Mouse (Mus musculus) liver, embryonic 16.5 days (tissue): Measurements from ENCODE around the gene D930007J09Rik. TPM values are rescaled to one million over a fixed set of nuclear protein-coding genes. Genes with fewer than 3 reads are reported as not detected.

Experiments used
- ATAC-seq: fragments of 200-750 bp; cut with Nextera tagmentation; 2 replicates; pipeline ENCODE4 v1.8.0; 2017; ENCODE audit warnings: low read depth, mild to moderate bottlenecking, moderate number of reproducible peaks, moderate library complexity
- H3K27ac ChIP-seq: fragments of 300-500 bp; sonication (generic); 2 replicates; pipeline ENCODE4 v1.5.1; 2014; ENCODE audit warnings: mild to moderate bottlenecking, low read length
- H3K27me3 ChIP-seq: fragments of 300-500 bp; sonication (generic); 2 replicates; pipeline ENCODE4 v1.6.1; 2014; ENCODE audit warnings: low read depth, low read length, mixed read lengths; ENCODE audit not compliant: control insufficient read depth, insufficient read depth
- H3K36me3 ChIP-seq: fragments of 300-500 bp; sonication (generic); 2 replicates; pipeline ENCODE4 v1.6.1; 2014; ENCODE audit warnings: mild to moderate bottlenecking; ENCODE audit not compliant: control insufficient read depth, insufficient read depth
- H3K4me1 ChIP-seq: fragments of 300-500 bp; sonication (generic); 2 replicates; pipeline ENCODE4 v1.6.1; 2014; ENCODE audit warnings: low read depth, low read length, mixed read lengths; ENCODE audit not compliant: control insufficient read depth
- H3K4me2 ChIP-seq: fragments of 300-500 bp; sonication (generic); 2 replicates; pipeline ENCODE4 v1.6.1; 2014; ENCODE audit warnings: low read depth, low read length, mixed read lengths
- H3K4me3 ChIP-seq: fragments of 300-500 bp; sonication (generic); 2 replicates; pipeline ENCODE4 v1.5.1; 2014; ENCODE audit warnings: low read depth, mild to moderate bottlenecking, low read length
- H3K9ac ChIP-seq: fragments of 300-500 bp; sonication (generic); 2 replicates; pipeline ENCODE4 v1.6.1; 2014; ENCODE audit warnings: low read depth, low read length
- H3K9me3 ChIP-seq: fragments of 300-500 bp; sonication (generic); replicated peaks from 2 replicates; pipeline ENCODE4 v1.6.1; 2016; ENCODE audit warnings: low read length; ENCODE audit not compliant: control insufficient read depth
- WGBS: fragments of 180-500 bp; shearing (Covaris S2); extraction: QIAGEN DNeasy Blood & Tissue Kit; methylation state at CpG from one replicate; pipeline ENCODE4 v1.1.7; 2014; ENCODE audit not compliant: insufficient replicate concordance; 5-methylcytosine and 5-hydroxymethylcytosine counted together
- polyA plus RNA-seq: library from polyadenylated mRNA; unstranded; fragments of >200 nt; fragmentation: Nextera tagmentation; extraction: Ambion mirVana; gene quantifications from 2 replicates; pipeline ENCODE4 v1.2.1, GENCODE M21; 2015

Gene D930007J09Rik
- polyA plus RNA-seq, 1 experiment from 2014 or later = not detected

GRCm38 (mm10) chr13:32800859-32801258 lies 1.8 kb downstream of the D930007J09Rik start:
- H3K27me3 ChIP-seq = no peaks in the 10 kb centered on the region
- peaks cover 18% of the 10 kb centered on the region for H3K4me1 ChIP-seq
- ATAC-seq = no peak
- no peak overlapping the region for H3K9ac ChIP-seq
- H3K27ac ChIP-seq = no peak overlapping the region
- H3K4me2 ChIP-seq = peak overlapping the region; percentile 98
- no peaks in the 10 kb centered on the region for H3K9me3 ChIP-seq
- peak overlapping the region; percentile 88 for H3K4me3 ChIP-seq
- H3K36me3 ChIP-seq = no peaks in the 10 kb centered on the region

- Histone ChIP-seq H3K9me3 (no peaks in the 10 kb centered on the region), H3K36me3 (no peaks in the 10 kb centered on the region), H3K4me2 (no peak overlapping the region), H3K9ac (no peak overlapping the region), H3K4me1 (peaks cover 18% of the 10 kb centered on the region), H3K4me3 (no peak overlapping the region), H3K27ac (no peak overlapping the region), H3K27me3 (no peaks in the 10 kb centered on the region)
- WGBS = 53% methylated on average over 2 of the region's 2 CpGs
- ATAC-seq = no peak
Observed at GRCm38 (mm10) chr13:32799131-32799530, 3.5 kb downstream of the D930007J09Rik start.

GRCm38 (mm10) chr13:32797085-32797484 lies 5.6 kb downstream of the D930007J09Rik start:
- Histone ChIP-seq H3K27me3 (no peaks in the 10 kb centered on the region), H3K4me2 (no peak overlapping the region), H3K27ac (no peak overlapping the region), H3K9me3 (no peaks in the 10 kb centered on the region), H3K36me3 (no peaks in the 10 kb centered on the region), H3K4me1 (peaks cover 5% of the 10 kb centered on the region), H3K9ac (no peak overlapping the region), H3K4me3 (no peak overlapping the region)
- WGBS = 69% methylated on average over 1 of the region's 1 CpGs
- ATAC-seq = no peak

- no peak for ATAC-seq
- H3K27me3 ChIP-seq = no peaks in the 10 kb centered on the region
- no peak overlapping the region for H3K4me3 ChIP-seq
- 68% methylated on average over 5 of the region's 5 CpGs for WGBS
- H3K4me2 ChIP-seq = no peak overlapping the region
- no peak overlapping the region for H3K27ac ChIP-seq
- H3K9ac ChIP-seq = no peak overlapping the region
- H3K9me3 ChIP-seq = no peaks in the 10 kb centered on the region
- no peaks in the 10 kb centered on the region for H3K36me3 ChIP-seq
- H3K4me1 ChIP-seq = no peaks in the 10 kb centered on the region
Observed at GRCm38 (mm10) chr13:32795166-32795565, 7.5 kb downstream of the D930007J09Rik start.

GRCm38 (mm10) chr13:32794619-32795018 lies 8.0 kb downstream of the D930007J09Rik start:
- H3K4me3 ChIP-seq = no peak overlapping the region
- WGBS = 42% methylated on average over 2 of the region's 2 CpGs
- no peak overlapping the region for H3K9ac ChIP-seq
- no peak for ATAC-seq
- H3K4me1 ChIP-seq = no peaks in the 10 kb centered on the region
- H3K36me3 ChIP-seq = no peaks in the 10 kb centered on the region
- H3K27ac ChIP-seq = no peak overlapping the region
- no peak overlapping the region for H3K4me2 ChIP-seq
- no peaks in the 10 kb centered on the region for H3K9me3 ChIP-seq
- no peaks in the 10 kb centered on the region for H3K27me3 ChIP-seq

GRCm38 (mm10) chr13:32789781-32790180 lies 12.9 kb downstream of the D930007J09Rik start:
- Histone ChIP-seq H3K9ac (no peak overlapping the region), H3K4me3 (no peak overlapping the region), H3K27ac (no peak overlapping the region), H3K4me1 (no peaks in the 10 kb centered on the region), H3K4me2 (no peak overlapping the region), H3K27me3 (no peaks in the 10 kb centered on the region), H3K9me3 (no peaks in the 10 kb centered on the region), H3K36me3 (no peaks in the 10 kb centered on the region)
- 60% methylated on average over 4 of the region's 4 CpGs for WGBS
- no peak for ATAC-seq

- no peaks in the 10 kb centered on the region for H3K36me3 ChIP-seq
- no peak overlapping the region for H3K27ac ChIP-seq
- H3K9ac ChIP-seq = no peak overlapping the region
- H3K4me3 ChIP-seq = no peak overlapping the region
- WGBS = 43% methylated on average over 2 of the region's 2 CpGs
- H3K9me3 ChIP-seq = no peaks in the 10 kb centered on the region
- no peak overlapping the region for H3K4me2 ChIP-seq
- no peaks in the 10 kb centered on the region for H3K27me3 ChIP-seq
- H3K4me1 ChIP-seq = no peaks in the 10 kb centered on the region
- ATAC-seq = no peak
Observed at GRCm38 (mm10) chr13:32787584-32787983, 15.1 kb downstream of the D930007J09Rik start.

- H3K9me3 ChIP-seq = no peaks in the 10 kb centered on the region
- ATAC-seq = no peak
- no peak within 1 kb of the TSS for H3K27ac ChIP-seq
- no peak within 1 kb of the TSS for H3K4me2 ChIP-seq
- H3K9ac ChIP-seq = no peak within 1 kb of the TSS
- WGBS = 60% methylated on average over 8 of the region's 8 CpGs
- no peak within 1 kb of the TSS for H3K4me3 ChIP-seq
- no peaks in the 10 kb centered on the region for H3K36me3 ChIP-seq
- no peaks in the 10 kb centered on the region for H3K4me1 ChIP-seq
- H3K27me3 ChIP-seq = no peaks in the 10 kb centered on the region
Observed at GRCm38 (mm10) chr13:32783816-32784215, 18.8 kb downstream of the D930007J09Rik start, which contains the start of gene Mylk4. Mylk4 (minus strand) TSS chr13:32783954.

- 38% methylated on average over 5 of the region's 5 CpGs for WGBS
Observed at GRCm38 (mm10) chr13:32783055-32783454, 19.6 kb downstream of the D930007J09Rik start.

More at GRCm38 (mm10) chr13:32783055-32783454, 19.6 kb downstream of the D930007J09Rik start:
- no peaks in the 10 kb centered on the region for H3K4me1 ChIP-seq
- no peak overlapping the region for H3K4me3 ChIP-seq
- no peak overlapping the region for H3K9ac ChIP-seq
- H3K27me3 ChIP-seq = no peaks in the 10 kb centered on the region
- H3K36me3 ChIP-seq = no peaks in the 10 kb centered on the region
- no peaks in the 10 kb centered on the region for H3K9me3 ChIP-seq
- H3K27ac ChIP-seq = no peak overlapping the region
- H3K4me2 ChIP-seq = no peak overlapping the region
- no peak for ATAC-seq
